Mouse (Mus musculus) limb, embryonic 11.5 days (tissue): ENCODE measurements at regions not wholly inside any gene's neighbourhood (a gene's known extent, or its start where the extent isn't known, plus 50 kb on each side); places are given as distances from the start of the nearest gene placed in this dataset.
"Not testable (repeated sequence)": the region's sequence is repeated elsewhere in the genome, so short reads cannot be mapped to it uniquely, and the experiment has no call there.

ENCODE experiments used
- ATAC-seq: fragments of 200-750 bp; cut with Nextera tagmentation; 2 replicates; pipeline ENCODE4 v1.8.0; 2017; ENCODE audit warnings: low read depth; ENCODE audit not compliant: insufficient number of reproducible peaks, low FRiP score, low TSS enrichment
- DNase-seq: peaks from one replicate; pipeline ENCODE4 v3.0.0-alpha.2; 2015; ENCODE audit warnings: low spot score
- H3K27ac ChIP-seq: fragments of 300-500 bp; sonication (generic); replicated peaks from 2 replicates; pipeline ENCODE4 v1.5.1; 2014; ENCODE audit warnings: low read depth, mild to moderate bottlenecking, low read length
- H3K27me3 ChIP-seq: fragments of 300-500 bp; sonication (generic); 2 replicates; pipeline ENCODE4 v1.6.1; 2014; ENCODE audit warnings: mild to moderate bottlenecking, low read length, mixed read lengths; ENCODE audit not compliant: control insufficient read depth, insufficient read depth
- H3K36me3 ChIP-seq: fragments of 300-500 bp; sonication (generic); 2 replicates; pipeline ENCODE4 v1.6.1; 2014; ENCODE audit warnings: mild to moderate bottlenecking, low read length, moderate library complexity, mixed read lengths; ENCODE audit not compliant: control insufficient read depth, insufficient read depth
- H3K4me1 ChIP-seq: fragments of 300-500 bp; sonication (generic); 2 replicates; pipeline ENCODE4 v1.6.1; 2014; ENCODE audit warnings: low read length, mixed read lengths; ENCODE audit not compliant: control insufficient read depth, insufficient read depth
- H3K4me2 ChIP-seq: fragments of 300-500 bp; sonication (generic); 2 replicates; pipeline ENCODE4 v1.6.1; 2014; ENCODE audit warnings: low read depth, mild to moderate bottlenecking, moderate library complexity; ENCODE audit not compliant: severe bottlenecking
- H3K4me3 ChIP-seq: fragments of 300-500 bp; sonication (generic); 2 replicates; pipeline ENCODE4 v1.5.1; 2014; ENCODE audit warnings: low read depth, low read length
- H3K9ac ChIP-seq: fragments of 300-500 bp; sonication (generic); 2 replicates; pipeline ENCODE4 v1.6.1; 2014; ENCODE audit warnings: mild to moderate bottlenecking, low read length
- H3K9me3 ChIP-seq: fragments of 300-500 bp; sonication (generic); 2 replicates; pipeline ENCODE4 v1.6.1; 2016; ENCODE audit warnings: low read length; ENCODE audit not compliant: control insufficient read depth
- WGBS: fragments of 180-500 bp; shearing (Covaris S2); extraction: QIAGEN DNeasy Blood & Tissue Kit; methylation state at CpG from one replicate; pipeline ENCODE4 v1.1.7; 2014; 5-methylcytosine and 5-hydroxymethylcytosine counted together

- no peak for DNase-seq
- Histone ChIP-seq H3K9ac (no peak overlapping the region), H3K27ac (no peak overlapping the region), H3K36me3 (no peaks in the 10 kb centered on the region), H3K9me3 (no peaks in the 10 kb centered on the region), H3K4me2 (no peak overlapping the region), H3K4me3 (no peak overlapping the region), H3K4me1 (no peaks in the 10 kb centered on the region), H3K27me3 (no peaks in the 10 kb centered on the region)
- WGBS: 86% methylated on average over 2 of the region's 2 CpGs
- no peak for ATAC-seq
Measured at GRCm38 (mm10) chr16:12798523-12798922, 311.0 kb upstream of the Ercc4 start.

GRCm38 (mm10) chr16:12800181-12800580 lies 309.3 kb upstream of the Ercc4 start:
- ATAC-seq (no peak), DNase-seq (no peak)
- Histone ChIP-seq H3K27me3 (no peaks in the 10 kb centered on the region), H3K4me1 (no peaks in the 10 kb centered on the region), H3K9me3 (no peaks in the 10 kb centered on the region), H3K36me3 (no peaks in the 10 kb centered on the region), H3K4me3 (no peak overlapping the region), H3K27ac (no peak overlapping the region), H3K9ac (no peak overlapping the region), H3K4me2 (no peak overlapping the region)
- WGBS: 68% methylated on average over 1 of the region's 1 CpGs

GRCm38 (mm10) chr16:12802651-12803050 lies 306.8 kb upstream of the Ercc4 start:
- Histone ChIP-seq H3K4me1 (no peaks in the 10 kb centered on the region), H3K9me3 (no peaks in the 10 kb centered on the region), H3K4me2 (no peak overlapping the region), H3K36me3 (no peaks in the 10 kb centered on the region), H3K27me3 (no peaks in the 10 kb centered on the region), H3K9ac (no peak overlapping the region), H3K4me3 (no peak overlapping the region), H3K27ac (no peak overlapping the region)
- ATAC-seq (no peak), DNase-seq (no peak)
- 77% methylated on average over 1 of the region's 1 CpGs for WGBS

- no peaks in the 10 kb centered on the region for H3K9me3 ChIP-seq
- peak; percentile 31 for DNase-seq
- H3K4me2 ChIP-seq: no peak overlapping the region
- ATAC-seq: 0 out of 2 replicates have a peak, but pooled peaks have one; percentile 60
- no peaks in the 10 kb centered on the region for H3K36me3 ChIP-seq
- WGBS: 43% methylated on average over 8 of the region's 8 CpGs
- H3K27me3 ChIP-seq: no peaks in the 10 kb centered on the region
- no peaks in the 10 kb centered on the region for H3K4me1 ChIP-seq
- no peak overlapping the region for H3K4me3 ChIP-seq
- no peak overlapping the region for H3K27ac ChIP-seq
- H3K9ac ChIP-seq: no peak overlapping the region
Measured at GRCm38 (mm10) chr16:12807351-12807871, 302.1 kb upstream of the Ercc4 start.

GRCm38 (mm10) chr16:12811088-12811487 lies 298.4 kb upstream of the Ercc4 start:
- ATAC-seq: no peak
- no peaks in the 10 kb centered on the region for H3K36me3 ChIP-seq
- H3K9me3 ChIP-seq: no peaks in the 10 kb centered on the region
- no peak for DNase-seq
- no peak overlapping the region for H3K9ac ChIP-seq
- 65% methylated on average over 2 of the region's 2 CpGs for WGBS
- H3K4me2 ChIP-seq: no peak overlapping the region
- H3K4me3 ChIP-seq: no peak overlapping the region
- no peaks in the 10 kb centered on the region for H3K4me1 ChIP-seq
- H3K27me3 ChIP-seq: no peaks in the 10 kb centered on the region
- H3K27ac ChIP-seq: no peak overlapping the region

DNA sequence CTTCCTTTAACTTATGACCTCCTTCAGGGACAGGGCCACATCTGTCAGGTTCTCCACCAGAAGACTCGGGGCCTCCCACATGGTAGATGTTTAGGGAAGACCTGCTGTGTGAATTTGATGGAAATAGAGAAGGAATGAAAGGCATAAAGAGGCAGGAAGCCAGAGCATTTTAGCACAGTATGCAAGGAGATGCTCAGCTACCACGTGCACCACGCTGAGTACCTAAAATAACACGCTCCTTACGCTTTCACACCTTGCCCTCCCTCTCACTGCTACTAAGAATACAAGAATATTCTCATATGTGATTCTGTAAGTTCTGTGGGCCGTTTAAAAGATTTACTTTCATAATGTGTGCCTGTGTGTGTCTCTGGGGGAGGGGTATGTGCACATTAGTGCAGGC lies 284.8 kb upstream of the Ercc4 start:
- Histone ChIP-seq H3K9ac (no peak overlapping the region), H3K36me3 (no peaks in the 10 kb centered on the region), H3K9me3 (no peaks in the 10 kb centered on the region), H3K27ac (no peak overlapping the region), H3K27me3 (no peaks in the 10 kb centered on the region), H3K4me3 (no peak overlapping the region), H3K4me1 (no peaks in the 10 kb centered on the region), H3K4me2 (no peak overlapping the region)
- WGBS: 85% methylated on average over 6 of the region's 6 CpGs
- DNase-seq (no peak), ATAC-seq (no peak)

- H3K27ac ChIP-seq: no peak overlapping the region
- H3K9me3 ChIP-seq: no peaks in the 10 kb centered on the region
- H3K27me3 ChIP-seq: no peaks in the 10 kb centered on the region
- 58% methylated on average over 8 of the region's 8 CpGs for WGBS
- no peak overlapping the region for H3K4me3 ChIP-seq
- H3K4me1 ChIP-seq: no peaks in the 10 kb centered on the region
- H3K36me3 ChIP-seq: no peaks in the 10 kb centered on the region
- DNase-seq (no peak), ATAC-seq (no peak)
- H3K4me2 ChIP-seq: no peak overlapping the region
- H3K9ac ChIP-seq: no peak overlapping the region
Measured at GRCm38 (mm10) chr16:12826222-12826621, 283.3 kb upstream of the Ercc4 start.

DNA sequence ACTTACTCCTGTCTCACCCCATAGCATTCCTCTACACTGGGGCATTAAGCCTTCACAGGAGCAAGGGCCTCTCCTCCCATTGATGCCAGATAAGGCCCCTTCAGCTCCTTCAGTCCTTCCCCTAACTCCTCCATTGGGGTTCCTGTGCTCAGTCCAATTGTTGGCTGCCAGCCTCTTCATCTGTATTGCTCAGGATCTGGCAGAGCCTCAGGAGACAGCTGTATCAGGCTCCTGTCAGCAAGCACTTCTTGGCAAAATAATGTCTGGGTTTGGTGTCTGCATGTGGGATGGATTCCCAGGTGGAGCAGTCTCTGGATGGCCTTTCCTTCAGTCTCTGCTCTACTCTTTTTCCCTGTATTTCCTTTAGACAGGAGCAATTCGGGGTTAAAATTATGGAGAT lies 278.2 kb upstream of the Ercc4 start:
- not testable (repeated sequence) for ATAC-seq, H3K4me2 ChIP-seq, H3K4me3 ChIP-seq, H3K9ac ChIP-seq, H3K36me3 ChIP-seq, H3K9me3 ChIP-seq, H3K4me1 ChIP-seq, DNase-seq, H3K27me3 ChIP-seq, H3K27ac ChIP-seq
- 58% methylated on average over 1 of the region's 1 CpGs for WGBS

- Histone ChIP-seq H3K36me3 (no peaks in the 10 kb centered on the region), H3K27me3 (no peaks in the 10 kb centered on the region), H3K27ac (no peak overlapping the region), H3K9me3 (no peaks in the 10 kb centered on the region), H3K4me2 (no peak overlapping the region), H3K4me3 (no peak overlapping the region), H3K9ac (no peak overlapping the region), H3K4me1 (no peaks in the 10 kb centered on the region)
- no peak for ATAC-seq
- WGBS: 93% methylated on average over 1 of the region's 1 CpGs
- DNase-seq: no peak
Measured at GRCm38 (mm10) chr16:12856356-12856755, 253.1 kb upstream of the Ercc4 start.
